Mouse (Mus musculus): ENCODE results near the gene Cdh4.

- TF ChIP-seq CTCF (conservative IDR thresholded peaks at IDR 0.05; ENCODE audit: low read length) (no peak), POU5F1 (IDR thresholded peaks at IDR 0.05; ENCODE audit: borderline replicate concordance, low read length) (no peak)
Observed at GRCm38 (mm10) chr2:179753811-179754210, 311.6 kb downstream of the Cdh4 start.

Measured in E14TG2a.4 (cell line).